Mouse (Mus musculus) heart, postnatal 0 days (tissue): ENCODE results near the gene Rgs13.

Experiments used
- CTCF ChIP-seq: IDR thresholded peaks from 2 replicates; pipeline ENCODE4 v1.5.1; 2016; ENCODE audit warnings: antibody characterized with exemption, control low read depth, low read depth
- EP300 ChIP-seq: IDR thresholded peaks from 2 replicates; pipeline ENCODE4 v1.6.1; 2016; ENCODE audit warnings: antibody characterized with exemption, low read depth

- TF ChIP-seq EP300 (no peak), CTCF (no peak)
Observed at GRCm38 (mm10) chr1:144210912-144211311, 33.7 kb upstream of the Rgs13 start.
